Mouse (Mus musculus): ENCODE measurements around the gene Zfyve28. TPM values are rescaled to one million over a fixed set of nuclear protein-coding genes. Genes with fewer than 3 reads are reported as not detected.
A peak's percentile ranks its signal among the peaks of the same experiment; 100 is the strongest.

Gene Zfyve28
- total and polyA plus RNA-seq, 2 experiments from 2014 or later: 3.0 to 10.1 TPM

- Histone ChIP-seq H3K9ac (replicated peaks; ENCODE audit: low read length) (no peak overlapping the region), H3K4me1 (ENCODE audit: insufficient read depth, low read length) (no peaks in the 10 kb centered on the region), H3K4me3 (ENCODE audit: low read length) (no peak overlapping the region), H3K9me3 (ENCODE audit: low read length) (no peaks in the 10 kb centered on the region), H3K27me3 (ENCODE audit: insufficient read depth, low read length) (no peaks in the 10 kb centered on the region), H3K4me2 (ENCODE audit: low read depth, low read length) (no peak overlapping the region), H3K27ac (no peak overlapping the region; the same call in 1 of the 2 replicates), H3K36me3 (ENCODE audit: insufficient read depth, low read length) (peaks cover 30% of the 10 kb centered on the region)
- TF ChIP-seq CTCF (IDR thresholded peaks at IDR 0.05; ENCODE audit: low read depth): no peak
- ATAC-seq (no peak), DNase-seq (ENCODE audit: low spot score) (no peak)
- WGBS: 56% methylated on average over 5 of the region's 5 CpGs
Observed at GRCm38 (mm10) chr5:34174550-34175402, 113.5 kb downstream of the Zfyve28 start.

- no peak for TF ChIP-seq CTCF (IDR thresholded peaks at IDR 0.05; ENCODE audit: low read depth)
- DNase-seq (ENCODE audit: low spot score) (no peak), ATAC-seq (no peak)
- Histone ChIP-seq H3K27ac (no peak overlapping the region), H3K4me3 (ENCODE audit: low read length) (no peak overlapping the region), H3K4me1 (ENCODE audit: insufficient read depth, low read length) (no peaks in the 10 kb centered on the region), H3K9ac (replicated peaks; ENCODE audit: low read length) (no peak overlapping the region), H3K4me2 (ENCODE audit: low read depth, low read length) (no peak overlapping the region), H3K9me3 (ENCODE audit: low read length) (no peaks in the 10 kb centered on the region), H3K27me3 (ENCODE audit: insufficient read depth, low read length) (no peaks in the 10 kb centered on the region), H3K36me3 (ENCODE audit: insufficient read depth, low read length) (peaks cover 30% of the 10 kb centered on the region)
- WGBS: 88% methylated on average over 2 of the region's 2 CpGs
Observed at GRCm38 (mm10) chr5:34174021-34174420, 114.2 kb downstream of the Zfyve28 start.

GRCm38 (mm10) chr5:34170726-34171125 lies 117.5 kb downstream of the Zfyve28 start:
- Histone ChIP-seq H3K4me2 (ENCODE audit: low read depth, low read length) (no peak overlapping the region), H3K9ac (replicated peaks; ENCODE audit: low read length) (no peak overlapping the region), H3K9me3 (ENCODE audit: low read length) (no peaks in the 10 kb centered on the region), H3K4me1 (ENCODE audit: insufficient read depth, low read length) (no peaks in the 10 kb centered on the region), H3K27ac (peak overlapping the region; percentile 48; the same call in 1 of the 2 replicates), H3K4me3 (ENCODE audit: low read length) (no peak overlapping the region), H3K36me3 (ENCODE audit: insufficient read depth, low read length) (peaks cover 12% of the 10 kb centered on the region), H3K27me3 (ENCODE audit: insufficient read depth, low read length) (no peaks in the 10 kb centered on the region)
- no peak for ATAC-seq
- no peak for TF ChIP-seq CTCF (IDR thresholded peaks at IDR 0.05; ENCODE audit: low read depth)
- DNase-seq (ENCODE audit: low spot score): no peak
- 84% methylated on average over 4 of the region's 4 CpGs for WGBS

- WGBS: 83% methylated on average over 3 of the region's 3 CpGs
- DNase-seq (ENCODE audit: low spot score) (no peak), ATAC-seq (no peak)
- Histone ChIP-seq H3K4me2 (ENCODE audit: low read depth, low read length) (peak overlapping the region; percentile 52), H3K9ac (replicated peaks; ENCODE audit: low read length) (peak overlapping the region; percentile 44), H3K27ac (peak overlapping the region; percentile 84), H3K36me3 (ENCODE audit: insufficient read depth, low read length) (peaks cover 8% of the 10 kb centered on the region; the same call in 1 of the 2 replicates), H3K9me3 (ENCODE audit: low read length) (no peaks in the 10 kb centered on the region), H3K4me1 (ENCODE audit: insufficient read depth, low read length) (no peaks in the 10 kb centered on the region), H3K27me3 (ENCODE audit: insufficient read depth, low read length) (no peaks in the 10 kb centered on the region), H3K4me3 (ENCODE audit: low read length) (peak overlapping the region; percentile 64)
- no peak for TF ChIP-seq CTCF (IDR thresholded peaks at IDR 0.05; ENCODE audit: low read depth)
Observed at GRCm38 (mm10) chr5:34169954-34170353, 118.3 kb downstream of the Zfyve28 start.

GRCm38 (mm10) chr5:34168950-34169891 lies 119.0 kb downstream of the Zfyve28 start, which contains the start of the genes Poln and Haus3:
Gene Poln, minus strand, starts transcription at chr5:34169448.
Gene Haus3, minus strand, starts transcription at chr5:34169527.
- ATAC-seq: peak; percentile 100
- Histone ChIP-seq H3K4me1 (ENCODE audit: insufficient read depth, low read length) (no peaks in the 10 kb centered on the region), H3K27ac (peak within 1 kb of the TSS; percentile 84), H3K4me3 (ENCODE audit: low read length) (peak within 1 kb of the TSS; percentile 64), H3K9ac (replicated peaks; ENCODE audit: low read length) (peak within 1 kb of the TSS; percentile 56), H3K27me3 (ENCODE audit: insufficient read depth, low read length) (no peaks in the 10 kb centered on the region), H3K4me2 (ENCODE audit: low read depth, low read length) (peak within 1 kb of the TSS; percentile 57), H3K36me3 (ENCODE audit: insufficient read depth, low read length) (peaks cover 4% of the 10 kb centered on the region; the same call in 1 of the 2 replicates), H3K9me3 (ENCODE audit: low read length) (no peaks in the 10 kb centered on the region)
- TF ChIP-seq CTCF (IDR thresholded peaks at IDR 0.05; ENCODE audit: low read depth): peak; percentile 56
- under 1% methylated on average over 57 of the region's 57 CpGs for WGBS
- DNase-seq (ENCODE audit: low spot score): peak; percentile 99

GRCm38 (mm10) chr5:34167857-34168256 lies 120.4 kb downstream of the Zfyve28 start:
- Histone ChIP-seq H3K36me3 (ENCODE audit: insufficient read depth, low read length) (0 out of 2 replicates have a peak, but pooled peaks cover 4% of the 10 kb centered on the region), H3K4me3 (ENCODE audit: low read length) (no peak overlapping the region), H3K4me1 (ENCODE audit: insufficient read depth, low read length) (no peaks in the 10 kb centered on the region), H3K27me3 (ENCODE audit: insufficient read depth, low read length) (no peaks in the 10 kb centered on the region), H3K9me3 (ENCODE audit: low read length) (no peaks in the 10 kb centered on the region), H3K4me2 (ENCODE audit: low read depth, low read length) (0 out of 2 replicates have a peak overlapping the region, but pooled peaks have one; percentile 7), H3K9ac (replicated peaks; ENCODE audit: low read length) (no peak overlapping the region), H3K27ac (no peak overlapping the region)
- ATAC-seq (no peak), DNase-seq (ENCODE audit: low spot score) (no peak)
- TF ChIP-seq CTCF (IDR thresholded peaks at IDR 0.05; ENCODE audit: low read depth): no peak
- WGBS: 76% methylated on average over 4 of the region's 4 CpGs

All from hindbrain, postnatal 0 days (tissue).